Mouse (Mus musculus) spleen, postnatal 14 days (tissue): ENCODE results near the gene Tut4.

Source experiments
- DNase-seq, 2 experiments: peaks; one replicate each; pipeline ENCODE4 v3.0.0; 2021 to 2022; ENCODE audit warnings: low spot score in 2 of 2

The Tut4 gene

DNA sequence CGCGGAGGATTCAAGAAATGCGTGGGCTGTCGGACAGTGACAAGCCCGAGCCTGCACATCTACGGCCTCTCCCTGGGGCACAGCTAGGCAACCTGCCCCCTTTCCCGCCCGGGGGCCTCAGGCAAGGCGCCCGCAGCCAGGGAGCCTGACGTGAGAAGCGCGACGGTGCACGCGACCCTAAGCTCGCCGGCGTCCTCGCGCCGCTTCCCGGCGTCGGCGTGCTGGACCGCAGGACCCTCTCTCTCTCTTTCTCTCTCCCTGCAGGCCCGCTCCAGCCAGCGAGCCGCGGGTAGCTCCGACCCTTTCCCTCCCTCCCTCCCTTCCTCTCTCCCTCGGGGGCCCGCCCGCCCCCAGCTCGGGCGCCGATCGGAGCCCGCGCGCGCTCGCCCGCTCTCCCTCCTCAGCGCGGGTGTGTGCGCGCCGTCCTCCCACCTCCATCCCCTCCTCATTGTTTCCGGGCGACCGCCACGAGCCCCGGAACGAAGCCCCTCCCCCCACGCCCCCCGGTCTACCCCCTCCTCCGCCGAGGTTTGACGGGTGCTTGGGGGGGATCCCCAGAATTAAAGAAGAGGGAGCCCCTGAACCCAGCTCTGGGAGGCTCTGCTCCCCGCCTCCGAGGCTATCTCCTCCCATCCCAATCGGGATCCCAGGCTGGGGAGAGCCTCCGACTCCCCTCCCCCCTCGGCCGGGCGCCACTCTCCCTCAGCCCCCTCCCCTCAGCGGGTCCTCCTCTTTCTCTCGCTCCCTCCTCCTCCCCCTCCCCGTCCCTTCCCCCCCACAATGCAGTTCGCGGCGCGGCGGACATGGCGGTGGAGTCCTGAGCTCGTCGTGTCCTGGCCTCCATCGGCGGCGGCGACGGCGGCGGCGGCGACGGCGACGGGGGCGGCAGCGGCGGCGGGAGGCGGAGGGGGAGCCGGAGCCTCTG is at the start of gene Tut4:
TSS of gene Tut4 (plus strand) at position 196 of the 925 bp plus-strand sequence.
- peak; percentile 57 to 60 for DNase-seq

GRCm38 (mm10) chr4:108424587-108424986 is 34.6 kb upstream of the Tut4 start:
- DNase-seq = no peak

- no peak for DNase-seq
These were observed 31.4 kb upstream of the Tut4 start for GRCm38 (mm10) chr4:108427719-108428340.

DNA sequence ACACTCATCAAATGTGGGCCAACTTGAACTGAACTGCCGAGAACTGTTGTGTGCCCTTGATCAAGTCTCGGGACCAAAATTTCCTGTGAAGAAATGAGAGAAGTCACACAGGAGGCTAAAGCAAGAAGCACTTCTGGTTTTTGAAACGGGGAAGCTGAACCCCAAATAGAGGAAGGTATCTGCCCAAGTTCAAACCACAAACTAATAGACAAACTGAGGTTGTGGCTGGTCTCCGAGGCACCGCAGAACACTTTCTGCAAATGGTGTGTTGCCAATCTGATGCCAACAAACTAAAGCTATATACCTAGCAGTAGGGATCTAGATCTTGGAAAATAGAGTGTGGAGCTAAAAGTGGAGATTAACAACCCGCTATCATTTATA is 30.9 kb upstream of the Tut4 start:
- DNase-seq = no peak

GRCm38 (mm10) chr4:108430656-108431560 is 28.3 kb upstream of the Tut4 start:
- no peak for DNase-seq

- DNase-seq = no peak
These were observed 27.7 kb upstream of the Tut4 start for GRCm38 (mm10) chr4:108431561-108431936.

DNA sequence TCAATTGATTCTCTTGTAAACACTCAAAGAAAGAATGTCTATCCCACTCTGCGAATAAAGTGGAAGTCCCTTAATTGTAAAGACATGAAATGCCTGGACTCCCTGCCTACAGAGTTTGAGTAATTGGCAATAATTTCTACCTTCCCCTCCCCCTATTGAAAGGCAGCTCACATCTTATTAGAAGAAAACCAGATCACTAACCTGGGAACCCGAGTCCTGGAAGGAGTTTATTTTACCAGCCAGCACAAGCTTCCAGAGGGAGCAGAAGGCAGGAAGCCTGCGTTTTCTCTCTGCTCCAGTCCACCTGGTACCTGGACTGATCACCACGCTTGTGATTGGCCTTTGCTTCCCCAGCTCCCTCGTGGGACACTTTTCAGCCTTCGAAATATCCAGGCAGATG is 25.9 kb upstream of the Tut4 start:
- DNase-seq = no peak

DNA sequence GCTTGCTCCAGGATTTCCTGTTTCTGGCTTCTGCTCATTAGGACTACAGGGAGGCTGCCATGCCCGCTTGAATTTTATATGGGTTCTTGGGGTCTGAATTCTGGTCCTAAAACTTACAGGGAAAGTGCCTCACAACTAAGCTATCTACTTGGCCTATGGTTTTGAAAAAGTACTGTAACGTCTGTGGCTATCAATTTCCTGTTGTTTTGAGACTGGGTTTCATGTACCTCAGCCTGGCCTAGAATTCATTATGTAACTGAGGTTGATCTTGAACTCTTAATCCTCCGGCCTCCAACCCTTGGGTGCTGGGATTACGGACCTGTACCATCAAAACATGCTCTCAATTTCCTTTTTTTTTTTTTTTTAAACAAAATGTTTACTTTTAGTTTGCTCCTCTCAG is 25.0 kb upstream of the Tut4 start:
- DNase-seq = no peak

- DNase-seq = no peak
These were observed 24.4 kb upstream of the Tut4 start for GRCm38 (mm10) chr4:108434781-108435180.

GRCm38 (mm10) chr4:108435646-108436045 is 23.6 kb upstream of the Tut4 start:
- no peak for DNase-seq

- no peak for DNase-seq
These were observed 23.0 kb upstream of the Tut4 start for GRCm38 (mm10) chr4:108436225-108436624.

DNA sequence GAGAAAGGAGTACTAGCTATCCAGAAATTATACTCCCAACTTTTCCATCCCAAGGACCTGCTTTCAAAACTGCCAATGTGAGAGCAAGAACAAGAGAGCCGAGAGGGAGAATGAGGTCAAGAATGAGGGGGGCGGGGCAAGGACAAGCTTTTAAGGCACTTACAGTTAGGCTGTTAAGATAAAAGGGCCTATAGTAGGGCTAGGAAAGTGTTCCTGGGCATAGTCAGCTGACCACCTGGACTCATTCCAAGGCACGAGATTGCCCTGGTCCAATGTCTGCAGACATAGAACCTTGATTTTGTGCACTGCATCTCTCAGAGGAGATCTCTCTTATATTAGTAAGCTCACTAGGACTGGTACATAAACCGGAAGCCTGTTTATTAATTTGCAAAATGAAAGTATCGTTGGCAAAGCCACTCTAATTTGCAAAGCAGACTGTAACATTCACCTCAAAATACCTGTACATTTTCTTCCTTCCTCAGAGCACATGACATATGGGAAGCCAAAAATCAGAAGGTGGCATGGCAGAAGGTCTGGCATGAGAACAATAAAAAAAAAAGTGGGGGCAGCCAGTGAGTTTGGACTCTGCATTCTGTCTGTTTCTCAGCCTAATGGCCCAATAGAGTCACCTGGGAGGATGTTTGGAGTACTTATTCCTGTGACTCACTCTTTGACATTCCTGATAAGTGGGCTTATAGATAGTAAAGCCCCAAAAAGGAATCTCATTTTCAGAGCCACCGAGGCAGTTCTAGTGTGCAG is 21.0 kb upstream of the Tut4 start:
- no peak for DNase-seq

DNA sequence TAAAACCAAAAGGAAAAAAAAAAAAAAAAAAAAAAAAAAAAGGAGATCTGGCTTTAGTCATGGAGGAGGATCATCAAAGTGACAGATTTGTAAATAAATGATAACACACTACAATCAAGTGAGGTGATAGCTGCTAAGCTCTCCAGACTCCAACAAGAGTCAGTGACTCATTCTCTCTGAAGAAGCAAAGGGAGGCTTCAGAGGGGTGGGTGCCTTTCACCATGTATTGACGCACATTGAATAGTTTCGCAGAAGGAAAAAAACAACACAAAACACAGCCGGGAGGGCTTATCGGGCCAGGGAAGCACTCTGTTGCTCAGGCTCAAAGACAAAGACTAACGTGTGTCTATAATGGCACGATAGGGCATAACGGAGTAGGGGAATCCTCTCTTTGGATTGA is 11.1 kb upstream of the Tut4 start:
- no peak for DNase-seq

GRCm38 (mm10) chr4:108456028-108456427 is 3.2 kb upstream of the Tut4 start:
- no peak for DNase-seq

DNA sequence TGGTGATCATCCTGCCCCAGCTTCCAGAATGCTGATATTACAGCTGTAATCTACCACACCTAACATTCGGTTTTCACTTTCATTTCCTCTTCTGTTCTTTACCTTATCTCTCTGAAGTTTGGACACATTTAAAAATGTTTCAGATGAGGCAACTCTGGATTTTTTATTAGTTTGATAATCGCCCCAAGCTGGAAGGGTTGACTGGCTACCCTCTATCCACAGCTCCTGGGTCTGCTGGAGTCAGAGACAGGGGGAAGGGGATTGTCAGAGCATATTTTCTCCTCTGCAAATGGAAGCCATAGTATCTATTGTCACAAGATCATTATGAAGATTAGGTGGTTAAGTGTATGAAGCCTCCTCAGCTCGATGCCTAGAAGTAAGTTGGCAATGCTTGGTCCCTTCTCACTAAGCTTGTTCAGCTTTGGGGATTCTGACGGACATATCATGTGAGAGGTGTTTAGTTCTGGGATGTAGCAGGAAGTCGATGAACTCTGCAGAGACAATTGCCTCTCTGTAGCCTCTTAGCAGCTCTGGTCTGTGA is 955 bp upstream of the Tut4 start:
- no peak for DNase-seq

GRCm38 (mm10) chr4:108460156-108460923 is 1.1 kb downstream of the Tut4 start:
- peak; percentile 56 to 66 for DNase-seq

DNA sequence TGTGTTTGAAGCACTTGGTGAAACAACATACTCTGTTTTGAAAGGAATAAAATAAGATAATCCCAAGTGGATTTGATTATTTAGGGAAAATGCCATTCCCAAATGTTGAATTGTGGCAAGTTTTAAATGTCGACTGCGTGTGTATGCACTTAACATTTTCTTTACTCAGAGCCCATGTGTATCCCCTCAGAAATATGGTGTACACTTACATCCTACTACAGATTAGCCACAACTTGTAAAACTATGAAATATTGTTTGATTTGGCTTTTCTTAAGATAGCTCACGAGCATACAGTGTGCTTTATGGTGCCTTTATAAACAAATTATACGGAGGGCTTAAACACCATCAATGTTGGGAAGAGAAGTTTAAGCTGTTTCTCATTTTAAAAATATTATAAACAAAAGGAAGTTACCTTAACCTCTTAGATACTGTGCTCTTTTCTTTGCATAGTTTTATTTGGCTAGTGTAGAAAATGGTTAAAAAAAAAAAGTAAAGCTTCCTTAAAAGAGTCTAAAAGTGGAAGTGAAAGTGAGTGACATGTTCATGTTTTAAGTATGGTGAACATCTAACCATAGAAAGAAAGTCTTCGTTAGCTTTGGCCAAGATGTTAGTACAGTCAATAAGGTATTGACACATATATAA is 2.2 kb downstream of the Tut4 start:
- no peak for DNase-seq

DNA sequence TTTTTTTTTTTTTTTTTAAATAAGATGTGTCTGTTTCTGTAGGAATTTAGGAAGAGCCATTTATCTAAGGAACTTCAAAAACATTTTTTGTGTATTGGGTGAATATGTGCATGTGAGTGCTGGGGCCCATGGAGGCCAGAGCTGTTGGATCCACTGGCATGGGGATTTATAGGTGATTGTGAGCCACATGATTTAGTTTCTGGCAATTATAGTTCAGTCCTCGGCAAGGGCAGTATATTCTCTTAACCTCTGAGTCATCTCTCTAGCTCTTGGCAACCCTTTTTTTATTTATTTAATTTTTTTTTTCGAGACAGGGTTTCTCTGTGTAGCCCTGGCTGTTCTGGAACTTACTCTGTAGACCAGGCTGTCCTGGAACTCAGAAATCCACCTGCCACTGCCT is 14.4 kb downstream of the Tut4 start:
- no peak for DNase-seq

DNA sequence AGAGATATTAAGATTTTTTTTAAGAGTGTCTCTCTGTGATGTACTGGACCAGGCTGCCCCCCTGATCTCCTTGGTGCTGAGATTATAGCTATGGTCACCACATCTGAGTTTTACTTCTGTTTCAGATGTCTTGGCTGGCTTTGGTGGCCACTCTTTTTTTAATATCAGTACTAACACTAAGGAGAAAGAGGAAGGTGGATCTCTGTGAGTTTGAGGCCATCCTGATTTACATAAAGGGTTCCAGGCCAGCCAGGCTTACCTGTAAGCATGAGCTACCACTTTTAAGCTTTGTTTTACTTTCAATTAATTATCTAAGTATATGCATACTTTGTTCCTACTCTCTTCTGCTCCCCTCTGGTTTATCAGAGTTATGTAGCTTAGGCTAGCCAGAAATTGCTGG is 23.6 kb downstream of the Tut4 start:
- no peak for DNase-seq

GRCm38 (mm10) chr4:108484230-108484629 is 25.0 kb downstream of the Tut4 start:
- DNase-seq = no peak
